Mouse (Mus musculus): ENCODE results near the gene Mroh2a.

Gene Mroh2a

DNA sequence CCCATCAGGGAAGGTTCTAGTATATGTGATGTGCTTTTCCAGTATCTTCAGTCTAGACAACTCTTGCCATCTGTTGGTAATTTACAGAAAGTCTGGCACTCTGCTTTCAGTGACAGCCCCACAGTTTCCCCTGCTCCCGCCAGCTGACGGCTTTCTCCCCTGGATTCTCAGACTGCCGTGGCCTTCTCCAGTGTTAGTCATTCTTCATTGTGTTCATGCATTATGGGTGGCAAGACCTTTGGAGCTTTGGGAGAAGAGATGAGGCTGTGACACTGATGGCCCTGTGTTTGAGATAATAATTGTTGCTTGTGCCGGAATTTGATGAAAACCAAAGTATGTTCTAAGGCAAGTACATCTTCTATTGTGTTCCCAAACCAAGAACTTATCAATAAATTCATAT lies 8.2 kb upstream of the Mroh2a start:
- 47% methylated on average over 4 of the region's 4 CpGs for WGBS

DNA sequence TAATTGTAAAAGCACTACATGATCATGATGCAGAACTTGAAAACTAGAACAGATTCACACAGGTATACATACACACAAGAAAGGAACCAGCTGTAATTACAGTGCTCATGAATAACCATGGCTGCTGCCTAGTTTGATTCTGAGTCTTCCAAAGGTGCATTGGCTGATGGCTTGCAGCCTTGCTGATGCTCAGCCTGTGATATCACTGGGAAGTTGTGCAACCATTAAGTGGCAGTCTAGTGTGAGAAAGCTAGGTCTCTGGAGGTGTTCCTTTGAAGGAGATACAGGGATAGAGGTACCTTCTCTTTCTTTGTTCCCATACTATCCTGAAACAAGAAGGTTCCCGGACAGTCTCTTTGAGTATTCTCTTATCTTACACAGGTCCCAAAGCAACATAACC lies 7.7 kb upstream of the Mroh2a start:
- 18% methylated on average over 1 of the region's 1 CpGs for WGBS

DNA sequence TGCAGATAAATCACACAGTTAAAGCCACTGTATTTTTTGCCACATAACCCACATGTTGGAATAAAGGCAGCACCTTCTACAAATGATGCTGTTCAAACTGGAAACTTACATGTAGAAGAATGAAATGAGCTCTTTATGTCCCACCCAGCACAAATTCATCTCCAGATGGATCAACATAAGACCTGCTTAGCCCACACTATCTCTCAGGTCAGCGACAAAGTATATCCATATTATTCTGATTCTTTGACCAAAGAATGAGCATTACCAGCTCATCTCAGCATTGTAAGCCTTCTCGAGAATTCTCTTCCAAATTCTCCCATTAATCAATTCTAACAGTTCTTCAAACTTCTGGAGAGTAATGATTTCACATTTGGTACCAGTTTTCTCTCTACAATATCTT lies 4.6 kb upstream of the Mroh2a start:
- 54% methylated on average over 2 of the region's 2 CpGs for WGBS

DNA sequence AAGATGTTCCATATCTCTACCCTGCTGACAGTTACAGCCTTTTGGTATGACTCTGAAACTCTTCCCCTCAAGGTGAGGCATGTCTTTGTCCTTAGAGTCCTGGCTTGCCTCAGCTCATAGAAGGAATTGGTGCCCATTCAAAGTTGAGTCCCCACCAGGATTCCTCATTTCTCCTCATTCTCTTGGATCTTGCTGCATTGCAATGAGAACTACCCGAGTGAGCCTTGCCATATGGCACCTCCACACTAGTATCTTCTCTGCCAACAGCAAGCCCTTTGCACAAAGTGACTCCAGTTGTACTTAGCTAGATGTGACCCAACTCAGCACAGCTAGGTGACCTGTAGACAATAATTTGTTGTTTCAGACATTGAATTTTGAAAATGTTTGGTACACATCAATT lies 3.2 kb upstream of the Mroh2a start:
- 43% methylated on average over 1 of the region's 1 CpGs for WGBS

DNA sequence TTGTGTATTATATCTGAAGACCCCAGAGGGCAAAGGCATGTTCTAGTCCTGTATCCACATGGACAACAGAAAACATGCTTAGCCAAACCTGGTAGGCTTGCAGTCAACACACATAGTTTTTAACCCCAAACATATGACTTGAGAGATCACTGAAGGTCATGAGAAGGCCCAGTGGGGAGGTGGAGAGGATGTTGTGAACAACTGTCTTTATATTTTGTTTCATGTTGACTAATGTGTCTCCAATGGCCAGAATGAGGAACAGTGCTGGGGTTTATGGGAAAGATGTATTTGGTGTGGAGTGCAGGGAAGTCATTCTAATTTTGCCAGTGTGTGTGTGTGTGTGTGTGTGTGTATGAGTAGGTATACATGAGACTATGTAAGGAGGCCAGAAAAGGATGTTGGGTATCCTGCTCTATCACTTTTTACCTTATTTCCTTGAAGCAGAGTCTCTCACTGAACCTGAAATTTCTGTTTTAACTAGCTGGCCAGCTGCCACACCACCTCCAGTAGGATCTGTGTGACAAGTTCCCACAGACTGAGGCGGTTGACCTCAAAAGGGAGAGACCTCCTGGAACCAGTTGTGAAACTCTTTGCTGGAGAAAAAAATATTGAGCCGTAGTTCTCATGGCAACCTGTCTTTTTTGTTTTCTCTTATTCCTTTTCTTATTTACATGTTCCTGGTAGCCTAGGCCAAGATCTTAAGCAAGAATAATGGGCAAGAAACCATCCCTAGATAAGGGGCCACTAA lies 2.6 kb upstream of the Mroh2a start:
- WGBS: 64% methylated on average over 2 of the region's 2 CpGs

DNA sequence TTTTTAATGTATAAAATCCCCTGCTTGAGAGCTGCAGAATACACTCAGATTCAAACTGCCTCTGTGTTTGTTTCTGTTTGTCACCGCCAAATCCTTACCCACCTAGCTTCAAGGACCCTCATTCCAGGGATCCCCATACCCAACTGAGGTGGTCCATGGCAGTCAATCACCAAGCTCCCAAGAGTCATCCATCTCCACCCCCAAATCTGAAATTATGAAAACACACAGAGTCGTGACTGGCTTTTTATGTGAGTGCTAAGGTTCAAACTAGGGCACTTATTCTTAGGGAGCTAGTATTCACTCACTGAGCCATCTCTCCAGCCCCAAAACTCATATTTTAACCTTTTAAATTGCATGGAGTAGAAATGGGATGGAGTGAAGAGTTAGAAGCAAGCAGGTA lies 1.5 kb upstream of the Mroh2a start:
- WGBS: 33% methylated on average over 2 of the region's 2 CpGs

DNA sequence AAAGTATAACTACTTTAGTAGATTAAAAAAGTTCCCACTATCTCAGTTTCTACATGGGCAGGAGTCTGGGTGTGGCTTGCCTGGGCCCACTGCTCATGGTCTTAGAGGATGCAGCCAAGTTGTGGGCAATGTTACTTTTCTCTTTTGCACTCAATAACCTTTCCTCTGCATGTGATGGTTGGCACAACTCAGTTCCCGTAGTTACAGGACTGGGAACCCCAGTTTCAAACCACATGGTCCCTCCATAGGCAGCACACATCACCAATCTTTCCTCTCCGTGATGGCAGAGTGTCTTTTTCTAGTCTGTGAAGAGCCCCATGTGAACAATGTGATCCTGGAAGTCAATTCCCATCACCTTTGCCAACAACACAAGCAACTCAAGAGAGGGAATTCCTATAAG lies 696 bp downstream of the Mroh2a start:
- WGBS: 57% methylated on average over 2 of the region's 2 CpGs

DNA sequence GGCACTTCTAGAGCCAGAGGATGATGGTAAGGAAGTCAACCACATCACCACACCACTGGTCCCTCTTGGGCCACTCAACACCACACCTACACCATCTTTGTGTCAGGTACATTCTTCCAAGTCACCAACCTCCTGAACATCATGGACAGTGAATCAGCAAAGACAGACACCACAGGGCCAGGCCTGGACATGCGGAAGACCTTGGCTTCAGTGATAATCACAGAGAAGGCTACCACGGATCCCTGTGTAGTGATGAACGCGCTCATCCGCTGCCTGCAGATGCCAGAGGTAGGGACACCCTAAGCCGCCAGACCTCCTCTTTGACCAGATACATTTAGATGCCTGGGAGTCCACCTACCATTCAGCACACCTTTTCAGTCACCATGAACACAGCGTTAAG lies 1.3 kb downstream of the Mroh2a start:
- 73% methylated on average over 7 of the region's 7 CpGs for WGBS

DNA sequence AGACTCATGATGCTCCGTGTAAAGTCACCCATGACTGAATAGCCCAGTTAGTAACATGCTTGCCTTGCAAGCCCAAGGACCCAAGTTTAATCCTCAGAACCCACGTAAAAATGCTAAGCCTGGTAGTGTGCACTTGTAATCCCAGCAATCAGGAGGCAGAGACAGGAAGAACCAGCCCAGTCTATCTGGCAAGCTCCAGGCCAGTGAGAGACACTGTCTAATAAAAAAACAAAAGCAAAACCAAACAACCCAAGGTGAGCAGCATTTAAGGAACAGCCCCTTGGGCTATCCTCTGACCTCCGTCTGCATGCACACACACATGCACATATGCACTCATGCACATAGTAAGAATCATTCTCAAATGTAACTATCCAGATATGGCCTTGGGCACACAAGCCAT lies 2.8 kb downstream of the Mroh2a start:
- 76% methylated on average over 3 of the region's 3 CpGs for WGBS

DNA sequence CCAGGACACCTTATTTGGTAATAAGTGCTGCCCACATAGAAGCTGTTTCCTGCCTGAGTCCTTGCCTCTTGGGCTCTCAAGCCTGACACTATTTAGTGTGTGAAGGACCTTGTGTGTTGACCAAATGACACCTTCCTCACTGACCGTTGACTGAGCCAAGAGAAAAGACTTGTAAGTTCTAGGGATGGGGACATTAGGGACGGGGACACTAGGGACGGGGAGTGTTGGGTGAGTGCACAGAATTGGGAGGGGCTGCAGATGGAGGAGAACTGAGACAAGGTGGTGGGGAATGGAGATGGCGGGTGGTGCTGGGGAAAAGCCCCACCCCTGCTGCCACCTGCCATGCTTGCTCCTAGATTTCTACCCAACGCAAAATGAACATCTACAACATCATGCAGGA lies 3.2 kb downstream of the Mroh2a start:
- 85% methylated on average over 5 of the region's 5 CpGs for WGBS

DNA sequence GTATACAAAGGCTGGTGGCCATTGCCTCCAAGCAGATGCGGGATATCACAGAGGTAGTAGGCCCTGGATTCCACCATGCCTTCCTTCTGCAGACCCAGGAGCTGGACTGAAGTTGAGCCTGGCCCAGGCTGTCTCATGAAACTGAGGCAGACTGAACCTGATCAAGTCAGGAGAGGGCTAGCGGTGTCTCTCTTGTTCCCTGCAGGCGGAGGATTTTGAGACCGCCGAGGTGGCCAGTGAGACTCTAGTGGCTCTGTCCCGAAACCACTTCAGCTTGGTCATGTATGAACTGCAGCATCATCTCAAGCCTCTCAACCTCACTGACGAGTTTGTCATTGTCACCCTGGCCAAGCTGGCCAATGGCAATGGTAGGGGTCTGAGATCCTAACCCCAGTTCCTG lies 3.6 kb downstream of the Mroh2a start:
- WGBS: 69% methylated on average over 7 of the region's 7 CpGs

DNA sequence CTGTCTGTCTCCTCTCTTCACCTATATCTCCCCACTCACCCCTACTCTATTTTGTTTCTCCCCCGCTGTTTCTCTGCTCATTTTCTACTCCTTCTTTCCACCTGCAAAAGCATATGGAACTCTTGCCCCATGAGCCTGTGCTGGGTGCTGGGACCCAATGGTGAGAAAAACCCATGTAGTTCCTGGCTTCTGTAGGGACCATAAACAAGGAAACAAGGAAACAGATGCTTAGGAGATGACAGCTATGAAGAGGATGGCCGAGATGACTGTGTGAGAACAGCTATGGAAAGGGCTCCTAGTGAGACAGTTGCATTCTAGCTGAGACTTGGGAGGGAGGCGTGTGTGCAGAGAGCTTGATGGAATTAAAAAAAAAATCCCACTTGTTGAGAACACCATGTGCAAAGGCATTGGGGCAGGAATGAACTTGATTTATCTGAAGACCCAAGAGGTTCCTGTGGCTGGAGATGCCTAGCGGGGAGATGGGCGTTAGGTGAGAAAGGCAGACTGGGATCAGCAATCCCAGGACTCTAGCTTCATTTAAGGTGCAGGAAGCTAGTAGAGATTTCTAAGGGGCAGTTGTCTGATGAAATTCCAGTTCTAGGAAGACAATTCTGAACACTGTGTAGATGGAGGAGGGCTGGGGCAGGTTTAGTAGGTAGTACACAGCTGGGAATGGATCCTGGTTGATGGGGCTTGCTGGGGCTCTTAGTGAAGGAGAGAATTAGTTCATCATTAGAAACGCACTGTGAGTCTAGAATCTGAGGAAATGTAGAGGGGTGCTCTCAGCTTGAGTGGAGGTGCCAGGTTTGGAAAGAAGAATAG lies 4.4 kb downstream of the Mroh2a start:
- WGBS: 76% methylated on average over 6 of the region's 6 CpGs

DNA sequence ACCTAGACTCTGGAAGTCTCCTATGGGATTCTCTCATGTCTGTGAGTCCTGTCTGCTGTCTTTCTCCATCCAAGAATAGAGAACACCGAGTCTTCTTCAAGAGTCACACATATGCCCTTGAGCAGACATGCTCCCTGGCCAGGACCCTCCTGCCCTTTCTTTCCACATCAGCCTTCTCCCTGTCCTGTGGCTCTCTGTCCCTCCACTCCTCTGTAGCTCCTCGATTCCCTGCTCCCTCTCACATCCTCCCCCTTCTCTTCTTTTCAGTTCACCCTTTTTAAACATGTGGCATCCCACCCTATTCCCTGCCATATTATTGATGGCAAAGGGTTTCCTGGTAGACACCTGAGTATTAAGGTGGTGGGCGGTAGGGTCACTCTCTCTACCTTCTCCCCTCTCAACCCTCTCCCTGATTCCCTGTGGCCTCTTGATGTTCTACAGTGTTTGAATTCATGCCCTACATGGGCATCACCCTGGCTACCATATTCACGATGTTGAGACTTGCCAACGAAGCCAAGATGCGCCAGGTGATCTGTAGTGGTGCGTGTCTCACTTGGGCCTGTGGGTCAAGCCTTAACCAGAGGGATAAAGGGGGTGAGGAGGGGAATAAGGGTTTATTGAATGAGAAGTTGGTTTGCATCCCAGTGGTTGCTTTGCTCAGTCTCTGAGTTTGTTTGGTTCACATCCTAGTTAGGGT lies 5.2 kb downstream of the Mroh2a start:
- 66% methylated on average over 7 of the region's 7 CpGs for WGBS

DNA sequence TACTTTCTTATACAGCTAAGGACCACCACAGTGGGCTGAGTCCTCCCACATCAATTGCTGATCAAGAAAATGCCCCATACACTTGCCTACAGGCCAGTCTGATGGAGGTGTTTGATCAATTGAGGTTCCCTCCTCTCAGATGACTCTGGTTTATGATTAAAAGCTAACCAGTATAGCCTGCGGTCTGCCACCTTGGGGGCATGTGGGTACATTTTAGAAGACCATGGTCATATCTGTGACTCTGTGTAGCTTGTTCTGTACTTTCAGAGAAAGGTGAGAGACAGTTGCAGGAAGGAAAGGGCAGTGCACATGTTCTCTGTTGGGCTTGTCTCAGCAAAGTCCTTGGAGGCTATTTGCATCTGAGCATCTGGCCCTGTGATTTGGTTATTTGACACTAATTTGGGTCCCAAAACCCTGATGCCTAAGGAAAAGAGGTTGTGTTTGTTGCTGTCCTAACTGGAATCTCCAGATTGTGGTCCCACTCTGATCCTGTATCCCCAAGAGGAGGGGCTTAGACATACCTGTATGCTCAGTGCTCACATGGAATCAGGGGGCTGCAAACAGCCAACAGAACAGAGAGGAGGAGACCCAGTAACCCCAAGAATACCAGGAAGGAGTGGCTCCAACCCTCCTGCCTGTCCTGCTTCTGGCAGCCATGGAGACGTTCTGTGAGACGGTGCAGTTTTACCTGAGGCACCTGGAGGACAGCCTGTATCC lies 6.0 kb downstream of the Mroh2a start:
- WGBS: 56% methylated on average over 3 of the region's 3 CpGs

DNA sequence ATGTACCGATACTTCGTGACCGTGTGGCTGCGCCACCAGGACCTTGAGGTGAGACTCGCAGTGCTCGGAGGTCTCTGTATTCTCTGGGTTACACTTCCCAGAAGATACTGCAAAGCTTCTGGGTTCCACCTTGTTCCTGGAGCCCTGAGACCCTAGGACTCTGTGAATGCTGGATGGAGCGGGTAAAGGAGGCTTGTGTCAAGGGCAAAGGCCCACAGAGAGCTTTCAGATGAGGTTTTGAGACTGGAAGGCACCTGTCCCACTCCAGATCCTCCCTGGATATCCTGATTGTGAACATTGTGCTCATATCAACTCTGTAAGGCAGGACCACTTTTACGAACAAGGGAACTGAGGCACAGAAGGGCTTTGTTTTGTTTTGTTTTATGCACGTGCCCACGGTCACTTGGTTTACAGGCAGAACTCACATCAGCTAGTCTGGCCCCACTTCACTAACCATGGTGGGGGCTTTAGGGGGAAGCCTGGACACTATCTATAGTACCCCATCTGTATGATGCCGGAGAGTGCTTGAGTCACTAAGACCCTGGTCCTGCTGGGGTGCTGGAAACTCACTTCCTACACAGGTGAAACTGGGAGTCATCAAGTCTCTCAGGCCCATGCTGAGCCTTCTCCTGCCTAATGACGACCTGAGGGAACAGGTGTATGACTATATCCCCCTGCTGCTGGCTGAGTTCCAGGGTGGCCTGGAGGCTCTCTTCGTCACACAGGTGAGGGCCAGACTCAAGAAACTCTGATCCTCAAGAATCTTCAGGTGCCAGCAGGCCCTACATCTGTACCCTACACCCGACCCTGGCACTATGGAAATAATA lies 6.8 kb downstream of the Mroh2a start:
- 71% methylated on average over 14 of the region's 14 CpGs for WGBS

DNA sequence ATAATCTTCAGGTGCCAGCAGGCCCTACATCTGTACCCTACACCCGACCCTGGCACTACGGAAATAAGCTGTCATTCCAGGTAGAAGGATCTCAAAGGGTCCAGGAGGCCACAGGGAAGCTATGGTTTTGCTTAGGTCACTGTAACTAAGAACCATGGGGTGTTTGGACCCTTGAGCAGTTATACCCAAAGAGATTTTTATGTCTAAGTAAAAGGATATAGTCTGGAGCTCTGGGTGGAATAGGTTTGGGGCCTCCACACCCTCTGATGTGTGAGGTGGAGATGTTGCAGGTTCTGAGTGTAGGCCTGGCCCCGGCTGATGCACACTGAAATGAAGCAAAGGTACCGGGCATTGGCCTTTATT lies 7.4 kb downstream of the Mroh2a start:
- 63% methylated on average over 4 of the region's 4 CpGs for whole genome bisulfite sequencing

DNA sequence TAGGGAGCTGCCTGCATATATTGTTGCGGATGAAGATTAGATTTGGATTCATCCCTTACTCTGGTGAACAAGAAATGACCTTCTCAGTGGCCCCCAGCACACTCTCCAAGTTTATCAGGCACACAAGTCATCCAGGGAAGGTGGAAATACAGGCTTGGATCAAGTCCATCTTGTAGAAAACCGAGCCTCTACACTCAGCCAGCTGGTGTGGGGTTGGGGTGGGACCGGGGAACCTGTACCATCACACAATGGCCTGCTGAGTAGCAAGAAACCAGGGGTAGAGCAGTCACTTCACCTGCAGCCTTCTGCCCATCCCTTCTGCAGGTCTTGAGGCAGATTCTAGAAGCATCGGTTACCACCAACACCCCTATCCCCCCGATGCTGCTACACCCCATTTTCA lies 7.9 kb downstream of the Mroh2a start:
- WGBS: 44% methylated on average over 5 of the region's 5 CpGs

DNA sequence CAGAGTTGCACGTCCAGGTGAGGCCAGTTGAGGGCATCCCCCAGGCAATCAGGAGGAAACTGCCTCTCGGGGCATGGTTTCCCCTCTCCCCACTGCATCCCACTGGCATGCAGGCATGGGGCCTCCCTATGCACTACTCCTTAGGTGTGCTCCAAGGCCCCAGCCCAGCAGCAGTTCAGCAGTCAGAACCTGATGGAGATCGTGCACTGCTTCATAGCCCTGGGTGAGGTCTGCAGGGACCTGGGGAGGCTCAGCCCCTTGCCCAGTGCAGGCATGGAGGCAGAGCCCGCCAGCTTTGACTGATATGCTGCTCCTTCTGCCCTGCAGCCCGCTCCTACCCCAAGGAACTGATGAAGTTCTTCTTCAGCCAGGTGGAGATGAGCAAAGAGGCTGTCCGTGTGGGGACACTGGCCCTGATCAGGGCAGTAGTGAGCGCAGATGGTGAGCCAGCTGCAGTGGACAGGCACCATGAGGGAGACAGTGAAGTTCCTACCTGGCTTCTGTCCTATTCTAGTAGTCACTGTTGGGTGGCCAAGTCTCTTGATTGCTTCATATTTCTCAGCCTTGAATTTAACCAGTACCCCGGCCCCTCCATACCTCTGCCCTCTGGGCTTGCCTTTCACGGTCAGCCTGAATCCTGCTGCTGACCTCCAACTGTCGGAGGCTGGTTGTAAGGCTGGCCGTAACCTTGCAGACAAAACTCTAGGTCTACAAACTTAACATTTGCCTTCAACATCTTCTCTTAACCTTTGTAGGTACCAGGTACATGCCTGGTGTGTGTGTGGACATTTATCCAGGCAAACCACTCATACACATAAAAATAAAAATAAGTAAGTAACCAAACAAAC lies 8.5 kb downstream of the Mroh2a start:
- 64% methylated on average over 11 of the region's 11 CpGs for WGBS

DNA sequence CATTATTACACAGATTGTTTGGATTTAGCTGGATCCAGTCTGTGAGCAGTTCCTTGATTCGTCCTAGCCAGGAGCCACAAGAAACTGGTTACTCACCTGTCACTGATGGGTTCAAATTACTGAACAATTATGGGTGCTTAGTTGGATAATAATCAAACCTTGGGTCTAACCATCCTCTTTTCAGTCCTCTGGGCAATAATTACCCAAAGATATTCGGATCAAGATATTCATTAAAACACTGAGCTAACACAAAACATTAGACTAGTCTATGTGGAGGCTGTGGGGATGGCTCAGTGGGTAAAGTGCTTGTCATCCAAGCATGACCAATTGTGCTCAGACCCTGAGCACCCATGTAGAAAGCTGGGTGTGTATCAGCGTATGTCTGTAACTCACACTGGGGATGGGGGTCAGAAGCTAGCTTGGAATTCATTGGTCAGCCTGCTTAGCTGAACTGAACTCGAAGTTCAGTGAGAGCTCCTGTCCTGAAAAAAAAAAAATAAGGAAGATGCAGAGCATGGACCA lies 9.2 kb downstream of the Mroh2a start:
- 59% methylated on average over 4 of the region's 4 CpGs for WGBS

DNA sequence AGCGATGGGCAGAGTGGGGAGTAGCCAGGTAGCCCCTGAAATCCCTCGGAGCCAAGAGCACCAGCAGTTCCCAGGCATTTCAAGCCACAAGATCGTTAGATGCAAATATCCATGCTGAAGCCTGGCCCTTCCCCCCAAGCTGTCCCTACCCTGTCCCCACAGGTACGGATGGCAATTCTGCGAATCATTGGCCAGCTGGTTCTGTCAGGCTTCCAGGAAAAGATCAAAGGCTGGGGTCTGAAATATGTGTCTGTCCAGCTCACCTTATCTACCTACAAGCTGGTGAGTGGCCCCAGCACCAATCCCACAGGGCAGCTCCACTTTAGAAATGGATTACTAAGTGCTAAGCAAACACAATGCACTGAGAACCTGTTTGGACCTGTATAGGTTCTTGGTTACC lies 10.5 kb downstream of the Mroh2a start:
- WGBS: 77% methylated on average over 5 of the region's 5 CpGs
